Mouse (Mus musculus) heart, embryonic 15.5 days (tissue): Measurements from ENCODE around the gene Zfp992. TPM values are rescaled to one million over a fixed set of nuclear protein-coding genes. Genes with fewer than 3 reads are reported as not detected.
"Not testable (repeated sequence)": the region's sequence is repeated elsewhere in the genome, so short reads cannot be mapped to it uniquely, and the experiment has no call there.

Experiments used
- ATAC-seq: fragments of 200-750 bp; cut with Nextera tagmentation; replicated peaks from 2 replicates; pipeline ENCODE4 v1.8.0; 2017; ENCODE audit warnings: low read depth, moderate TSS enrichment; ENCODE audit not compliant: insufficient number of reproducible peaks, insufficient read depth, low FRiP score
- H3K27ac ChIP-seq: fragments of 300-500 bp; sonication (generic); 2 replicates; pipeline ENCODE4 v1.5.1; 2015; ENCODE audit warnings: mild to moderate bottlenecking, inconsistent platforms
- H3K27me3 ChIP-seq: fragments of 300-500 bp; sonication (generic); 2 replicates; pipeline ENCODE4 v1.6.1; 2015; ENCODE audit warnings: inconsistent platforms
- H3K36me3 ChIP-seq: fragments of 300-500 bp; sonication (generic); 2 replicates; pipeline ENCODE4 v1.6.1; 2015; ENCODE audit warnings: mild to moderate bottlenecking, inconsistent platforms
- H3K4me1 ChIP-seq: fragments of 300-500 bp; sonication (generic); replicated peaks from 2 replicates; pipeline ENCODE4 v1.6.1; 2015; ENCODE audit warnings: inconsistent platforms
- H3K4me2 ChIP-seq: fragments of 300-500 bp; sonication (generic); 2 replicates; pipeline ENCODE4 v1.6.1; 2015; ENCODE audit warnings: inconsistent platforms, mild to moderate bottlenecking, moderate library complexity
- H3K4me3 ChIP-seq: fragments of 300-500 bp; sonication (generic); 2 replicates; pipeline ENCODE4 v1.5.1; 2015; ENCODE audit warnings: mild to moderate bottlenecking, inconsistent platforms
- H3K9ac ChIP-seq: fragments of 300-500 bp; sonication (generic); 2 replicates; pipeline ENCODE4 v1.6.1; 2015; ENCODE audit warnings: mild to moderate bottlenecking, inconsistent platforms
- H3K9me3 ChIP-seq: fragments of 300-500 bp; sonication (generic); replicated peaks from 2 replicates; pipeline ENCODE4 v1.6.1; 2016; ENCODE audit warnings: inconsistent platforms
- WGBS: fragments of 180-500 bp; shearing (Covaris S2); methylation state at CpG from one replicate; pipeline ENCODE4 v1.1.7; 2015; ENCODE audit warnings: mixed read lengths; 5-methylcytosine and 5-hydroxymethylcytosine counted together
- polyA plus RNA-seq: library from polyadenylated mRNA; unstranded; fragments of >200 nt; fragmentation: Nextera tagmentation; extraction: Ambion mirVana; gene quantifications from 2 replicates; pipeline ENCODE4 v1.2.1, GENCODE M21; 2015

Gene Zfp992
- polyA plus RNA-seq: 2.3 and 2.5 TPM in 2 replicates

GRCm38 (mm10) chr4:146448950-146449349 lies at the start of gene Zfp992:
Gene Zfp992, plus strand, starts transcription at chr4:146449023.
- H3K9me3 ChIP-seq: peaks cover 18% of the 10 kb centered on the region
- not testable (repeated sequence) for H3K36me3 ChIP-seq, H3K4me2 ChIP-seq, H3K9ac ChIP-seq, H3K27ac ChIP-seq, H3K4me1 ChIP-seq, H3K4me3 ChIP-seq, H3K27me3 ChIP-seq
- 0 out of 2 replicates have a peak, but pooled peaks have one; percentile 37 for ATAC-seq
- WGBS: 82% methylated on average over 2 of the region's 2 CpGs

GRCm38 (mm10) chr4:146429467-146429866 lies 19.4 kb upstream of the Zfp992 start:
- not testable (repeated sequence) for H3K36me3 ChIP-seq, H3K9me3 ChIP-seq, H3K27ac ChIP-seq, H3K4me3 ChIP-seq, H3K4me1 ChIP-seq, ATAC-seq, H3K9ac ChIP-seq, H3K4me2 ChIP-seq, H3K27me3 ChIP-seq
- 0% methylated on average over 1 of the region's 1 CpGs for WGBS

- not testable (repeated sequence) for H3K27ac ChIP-seq, H3K36me3 ChIP-seq, H3K4me3 ChIP-seq, H3K4me2 ChIP-seq, H3K9ac ChIP-seq, H3K4me1 ChIP-seq, H3K9me3 ChIP-seq, ATAC-seq, H3K27me3 ChIP-seq
- WGBS: 60% methylated on average over 2 of the region's 2 CpGs
These were observed 17.9 kb upstream of the Zfp992 start for GRCm38 (mm10) chr4:146430876-146431275.

GRCm38 (mm10) chr4:146435539-146435938 lies 13.3 kb upstream of the Zfp992 start:
- not testable (repeated sequence) for H3K4me2 ChIP-seq, ATAC-seq, H3K4me3 ChIP-seq, H3K4me1 ChIP-seq, H3K27me3 ChIP-seq, H3K9me3 ChIP-seq, H3K9ac ChIP-seq, H3K36me3 ChIP-seq, H3K27ac ChIP-seq
- 73% methylated on average over 2 of the region's 2 CpGs for WGBS

GRCm38 (mm10) chr4:146437256-146437655 lies 11.6 kb upstream of the Zfp992 start:
- H3K4me2 ChIP-seq, H3K4me1 ChIP-seq, H3K27ac ChIP-seq, H3K9me3 ChIP-seq, H3K36me3 ChIP-seq, ATAC-seq, H3K27me3 ChIP-seq, H3K4me3 ChIP-seq, H3K9ac ChIP-seq: not testable (repeated sequence)
- WGBS: 83% methylated on average over 1 of the region's 2 CpGs

- not testable (repeated sequence) for ATAC-seq
These were observed 4.5 kb upstream of the Zfp992 start for GRCm38 (mm10) chr4:146444345-146444744.

GRCm38 (mm10) chr4:146445121-146445520 lies 3.7 kb upstream of the Zfp992 start:
- H3K4me1 ChIP-seq, H3K27me3 ChIP-seq, H3K4me2 ChIP-seq, H3K36me3 ChIP-seq, H3K4me3 ChIP-seq, H3K9ac ChIP-seq, ATAC-seq, H3K27ac ChIP-seq: not testable (repeated sequence)
- H3K9me3 ChIP-seq: peaks cover 17% of the 10 kb centered on the region; the same call in 1 of the 2 replicates

More at GRCm38 (mm10) chr4:146444345-146444744, 4.5 kb upstream of the Zfp992 start:
- H3K27ac ChIP-seq, H3K36me3 ChIP-seq, H3K4me1 ChIP-seq, H3K4me3 ChIP-seq, H3K27me3 ChIP-seq, H3K4me2 ChIP-seq, H3K9ac ChIP-seq: not testable (repeated sequence)
- peaks cover 17% of the 10 kb centered on the region; the same call in 1 of the 2 replicates for H3K9me3 ChIP-seq

GRCm38 (mm10) chr4:146446135-146446534 lies 2.7 kb upstream of the Zfp992 start:
- H3K4me2 ChIP-seq, H3K27ac ChIP-seq, H3K4me1 ChIP-seq, H3K9ac ChIP-seq, ATAC-seq, H3K27me3 ChIP-seq, H3K4me3 ChIP-seq, H3K36me3 ChIP-seq: not testable (repeated sequence)
- peaks cover 17% of the 10 kb centered on the region; the same call in 1 of the 2 replicates for H3K9me3 ChIP-seq
- WGBS: 76% methylated on average over 4 of the region's 4 CpGs

GRCm38 (mm10) chr4:146447016-146447415 lies 1.8 kb upstream of the Zfp992 start:
- not testable (repeated sequence) for H3K4me3 ChIP-seq, H3K4me1 ChIP-seq, H3K27me3 ChIP-seq, H3K27ac ChIP-seq, ATAC-seq, H3K9ac ChIP-seq, H3K4me2 ChIP-seq, H3K36me3 ChIP-seq
- H3K9me3 ChIP-seq: peaks cover 17% of the 10 kb centered on the region; the same call in 1 of the 2 replicates
- WGBS: 79% methylated on average over 2 of the region's 2 CpGs

- H3K4me1 ChIP-seq, H3K27ac ChIP-seq, H3K36me3 ChIP-seq, H3K27me3 ChIP-seq, ATAC-seq, H3K4me2 ChIP-seq, H3K4me3 ChIP-seq, H3K9ac ChIP-seq: not testable (repeated sequence)
- peaks cover 23% of the 10 kb centered on the region for H3K9me3 ChIP-seq
- WGBS: 81% methylated on average over 5 of the region's 5 CpGs
These were observed 888 bp downstream of the Zfp992 start for GRCm38 (mm10) chr4:146449711-146450110.

GRCm38 (mm10) chr4:146452576-146452975 lies 3.8 kb downstream of the Zfp992 start:
- H3K4me3 ChIP-seq, H3K4me2 ChIP-seq, H3K27me3 ChIP-seq, H3K36me3 ChIP-seq, ATAC-seq, H3K27ac ChIP-seq, H3K9ac ChIP-seq, H3K4me1 ChIP-seq: not testable (repeated sequence)
- 76% methylated on average over 2 of the region's 2 CpGs for WGBS
- H3K9me3 ChIP-seq: peaks cover 41% of the 10 kb centered on the region

- not testable (repeated sequence) for H3K27ac ChIP-seq, H3K9ac ChIP-seq, H3K36me3 ChIP-seq, H3K4me2 ChIP-seq, H3K4me3 ChIP-seq, H3K27me3 ChIP-seq, H3K4me1 ChIP-seq, ATAC-seq
- peaks cover 39% of the 10 kb centered on the region for H3K9me3 ChIP-seq
- WGBS: 53% methylated on average over 1 of the region's 1 CpGs
These were observed 5.3 kb downstream of the Zfp992 start for GRCm38 (mm10) chr4:146454170-146454569.
